Mouse (Mus musculus): ENCODE results near the gene Tmeff1.

- no peak for TF ChIP-seq CTCF (IDR thresholded peaks at IDR 0.05; ENCODE audit: low read depth)
- no peak for TF ChIP-seq EP300 (optimal IDR thresholded peaks at IDR 0.05)
Measured at GRCm38 (mm10) chr4:48585241-48586098, 496 bp downstream of the Tmeff1 start.

Data from stomach, postnatal 0 days (tissue).